Mouse (Mus musculus): ENCODE results near the gene B830017H08Rik. TPM values are rescaled to one million over a fixed set of nuclear protein-coding genes. Genes with fewer than 3 reads are reported as not detected.
A peak's percentile ranks its signal among the peaks of the same experiment; 100 is the strongest.

B830017H08Rik gene
- polyA plus RNA-seq, 1 experiment from 2014 or later, result not detected

DNA sequence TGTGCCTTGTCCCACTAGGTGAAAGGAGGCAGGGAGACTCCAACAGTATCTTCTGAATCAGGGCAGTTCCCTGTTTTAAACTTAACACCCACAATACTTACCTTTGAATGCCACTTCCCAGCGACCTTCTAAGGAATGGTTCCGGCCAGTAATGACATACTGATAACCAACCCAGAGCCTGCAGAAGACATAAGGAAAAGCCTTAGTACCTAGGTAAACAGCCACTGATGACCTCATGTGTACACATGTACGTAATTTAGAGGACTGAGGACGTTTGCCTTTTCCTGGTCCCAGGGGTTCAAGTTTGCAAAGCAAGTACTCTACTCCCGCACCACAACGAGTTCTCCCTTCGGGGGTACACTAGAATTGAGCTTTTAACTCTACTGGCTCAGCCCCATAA is 24.2 kb downstream of the B830017H08Rik start:
- no peak for DNase-seq
- H3K4me3 ChIP-seq (replicated peaks), result no peak overlapping the region
- H3K27me3 ChIP-seq, result no peaks in the 10 kb centered on the region
- H3K27ac ChIP-seq, result no peak overlapping the region
- no peaks in the 10 kb centered on the region for H3K9me3 ChIP-seq (replicated peaks)
- peaks cover 72% of the 10 kb centered on the region for H3K36me3 ChIP-seq
- ATAC-seq (ENCODE audit: low read depth), result no peak
- no peaks in the 10 kb centered on the region for H3K4me1 ChIP-seq (replicated peaks)
- WGBS (ENCODE audit: insufficient replicate concordance), result 89% methylated on average over 7 of the region's 7 CpGs
- no peak overlapping the region for H3K9ac ChIP-seq
- H3K4me2 ChIP-seq, result no peak overlapping the region

DNA sequence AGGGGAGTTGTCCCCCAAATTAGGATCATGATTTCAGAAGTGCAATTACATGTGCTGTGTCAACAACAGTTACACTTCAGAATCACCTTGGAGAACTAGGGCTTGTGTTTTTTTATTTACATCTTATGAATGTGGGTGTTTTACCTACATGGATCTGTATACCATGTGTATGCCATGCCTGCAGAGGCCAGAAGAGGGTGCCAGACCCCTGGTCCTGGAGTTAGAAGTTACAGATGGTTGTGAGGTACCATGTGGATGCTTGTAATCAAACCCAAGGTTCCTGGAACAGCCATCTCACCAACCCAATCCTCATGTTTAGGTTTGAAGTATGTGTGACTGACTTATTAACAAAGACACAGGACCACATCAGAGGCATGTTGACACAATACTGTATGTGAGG is 25.7 kb downstream of the B830017H08Rik start:
- ATAC-seq (ENCODE audit: low read depth) (0 out of 2 replicates have a peak, but pooled peaks have one; percentile 34), DNase-seq (peak; percentile 20)
- Histone ChIP-seq H3K27ac (no peak overlapping the region), H3K27me3 (no peaks in the 10 kb centered on the region), H3K9me3 (replicated peaks) (no peaks in the 10 kb centered on the region), H3K4me2 (no peak overlapping the region), H3K9ac (no peak overlapping the region), H3K36me3 (peaks cover 62% of the 10 kb centered on the region), H3K4me1 (replicated peaks) (no peaks in the 10 kb centered on the region), H3K4me3 (replicated peaks) (no peak overlapping the region)

DNA sequence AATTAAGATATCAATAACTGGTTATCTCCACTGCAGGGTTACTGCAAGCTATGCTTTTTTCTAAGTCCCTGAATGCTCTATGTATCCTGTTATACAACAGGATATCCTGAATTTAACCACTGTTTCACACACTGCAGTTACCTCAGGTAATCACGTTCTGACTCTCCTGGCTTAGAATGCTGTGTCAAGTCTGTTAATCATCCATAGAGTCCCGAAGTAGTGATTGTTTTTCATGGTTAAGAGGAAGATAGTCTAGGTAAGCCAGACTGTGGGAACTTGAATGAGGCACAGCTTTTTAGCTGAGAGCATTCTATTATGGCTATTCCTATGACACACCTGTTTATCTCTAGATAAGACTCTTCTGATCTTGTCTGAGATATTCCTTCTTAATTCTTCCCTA is 32.4 kb downstream of the B830017H08Rik start:
- H3K27ac ChIP-seq, result no peak overlapping the region
- no peak overlapping the region for H3K4me3 ChIP-seq (replicated peaks)
- H3K36me3 ChIP-seq, result peaks cover 13% of the 10 kb centered on the region
- H3K9me3 ChIP-seq (replicated peaks), result no peaks in the 10 kb centered on the region
- H3K27me3 ChIP-seq, result no peaks in the 10 kb centered on the region
- no peak for DNase-seq
- peaks cover 27% of the 10 kb centered on the region for H3K4me1 ChIP-seq (replicated peaks)
- ATAC-seq (ENCODE audit: low read depth), result no peak
- WGBS (ENCODE audit: insufficient replicate concordance), result 54% methylated on average over 2 of the region's 2 CpGs
- no peak overlapping the region for H3K4me2 ChIP-seq
- no peak overlapping the region for H3K9ac ChIP-seq

DNA sequence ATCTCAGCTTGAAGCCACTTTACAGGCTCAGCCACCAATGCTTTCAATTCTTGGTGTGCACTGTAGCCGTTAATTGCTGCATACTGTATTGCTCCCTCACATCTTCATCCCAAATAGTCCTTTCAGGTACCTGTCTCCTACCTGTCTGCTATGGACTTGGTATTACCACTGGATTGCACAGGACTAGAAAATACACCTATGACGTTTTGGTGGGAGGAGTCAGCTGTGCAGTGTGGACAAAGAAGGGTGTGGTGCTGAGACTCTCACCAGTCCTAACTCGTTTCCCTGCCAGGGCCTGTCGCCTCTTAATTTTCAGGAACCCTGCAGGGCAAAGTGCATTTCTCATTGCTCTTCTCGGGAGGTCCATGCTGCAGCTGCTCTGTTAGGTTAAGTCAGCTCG is 32.8 kb downstream of the B830017H08Rik start:
- no peak overlapping the region for H3K27ac ChIP-seq
- peaks cover 16% of the 10 kb centered on the region for H3K36me3 ChIP-seq
- no peak overlapping the region for H3K9ac ChIP-seq
- H3K4me3 ChIP-seq (replicated peaks), result no peak overlapping the region
- no peak overlapping the region for H3K4me2 ChIP-seq
- WGBS (ENCODE audit: insufficient replicate concordance), result 65% methylated on average over 6 of the region's 6 CpGs
- no peaks in the 10 kb centered on the region for H3K9me3 ChIP-seq (replicated peaks)
- DNase-seq (no peak), ATAC-seq (ENCODE audit: low read depth) (no peak)
- peaks cover 31% of the 10 kb centered on the region for H3K4me1 ChIP-seq (replicated peaks)
- H3K27me3 ChIP-seq, result no peaks in the 10 kb centered on the region

DNA sequence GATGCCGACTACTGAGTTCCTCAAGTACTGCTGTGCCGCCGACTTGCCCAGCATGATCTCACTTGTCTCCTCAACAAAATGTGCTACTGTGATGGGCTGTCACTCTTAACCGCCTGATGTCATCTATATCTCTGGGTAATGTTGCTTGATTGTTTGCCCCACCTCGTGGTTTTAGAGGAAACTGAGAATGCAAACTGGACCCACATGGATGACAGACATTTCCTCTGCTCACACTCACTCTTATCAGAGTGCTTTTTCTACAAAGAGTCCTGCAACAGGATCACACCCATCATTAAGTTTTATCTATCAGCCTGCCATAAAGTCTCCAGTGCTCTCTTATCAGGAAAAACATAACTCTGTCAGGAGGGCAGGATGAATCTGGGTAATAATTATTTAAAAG is 38.3 kb downstream of the B830017H08Rik start:
- H3K27me3 ChIP-seq, result no peaks in the 10 kb centered on the region
- no peaks in the 10 kb centered on the region for H3K9me3 ChIP-seq (replicated peaks)
- ATAC-seq (ENCODE audit: low read depth) (peak; percentile 81), DNase-seq (peak; percentile 28)
- H3K27ac ChIP-seq, result peak overlapping the region; percentile 47
- peak overlapping the region; percentile 9; the same call in 1 of the 2 replicates for H3K4me2 ChIP-seq
- H3K9ac ChIP-seq, result peak overlapping the region; percentile 39; the same call in 1 of the 2 replicates
- WGBS (ENCODE audit: insufficient replicate concordance), result 27% methylated on average over 5 of the region's 5 CpGs
- H3K4me3 ChIP-seq (replicated peaks), result no peak overlapping the region
- H3K4me1 ChIP-seq (replicated peaks), result peaks cover 68% of the 10 kb centered on the region
- H3K36me3 ChIP-seq, result peaks cover 26% of the 10 kb centered on the region

DNA sequence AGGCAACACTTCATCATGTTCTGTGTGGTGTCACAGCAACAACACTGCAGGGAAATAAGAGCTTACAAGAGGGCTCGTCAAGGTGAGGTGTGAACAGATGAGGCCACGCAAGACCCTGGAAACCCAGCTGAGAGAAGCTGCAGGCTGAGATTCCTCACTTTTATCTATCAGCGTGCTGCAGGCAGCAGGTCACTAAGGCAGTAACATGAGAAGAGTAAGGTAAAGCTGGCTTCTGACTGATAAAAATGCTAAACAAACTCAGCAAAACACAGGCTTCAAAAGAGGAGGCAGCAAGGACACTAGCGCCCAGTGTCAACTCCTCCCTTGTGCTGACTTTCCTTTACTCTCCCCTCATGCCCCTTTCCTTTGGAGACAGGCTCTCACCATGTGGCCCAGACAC is 40.1 kb downstream of the B830017H08Rik start:
- H3K4me3 ChIP-seq (replicated peaks), result no peak overlapping the region
- no peaks in the 10 kb centered on the region for H3K27me3 ChIP-seq
- WGBS (ENCODE audit: insufficient replicate concordance), result 14% methylated on average over 4 of the region's 4 CpGs
- DNase-seq (peak; percentile 38), ATAC-seq (ENCODE audit: low read depth) (peak; percentile 66)
- peaks cover 35% of the 10 kb centered on the region for H3K36me3 ChIP-seq
- 0 out of 2 replicates have a peak overlapping the region, but pooled peaks have one; percentile 6 for H3K27ac ChIP-seq
- no peaks in the 10 kb centered on the region for H3K9me3 ChIP-seq (replicated peaks)
- H3K4me1 ChIP-seq (replicated peaks), result peaks cover 71% of the 10 kb centered on the region
- H3K4me2 ChIP-seq, result peak overlapping the region; percentile 3; the same call in 1 of the 2 replicates
- 0 out of 2 replicates have a peak overlapping the region, but pooled peaks have one; percentile 30 for H3K9ac ChIP-seq

DNA sequence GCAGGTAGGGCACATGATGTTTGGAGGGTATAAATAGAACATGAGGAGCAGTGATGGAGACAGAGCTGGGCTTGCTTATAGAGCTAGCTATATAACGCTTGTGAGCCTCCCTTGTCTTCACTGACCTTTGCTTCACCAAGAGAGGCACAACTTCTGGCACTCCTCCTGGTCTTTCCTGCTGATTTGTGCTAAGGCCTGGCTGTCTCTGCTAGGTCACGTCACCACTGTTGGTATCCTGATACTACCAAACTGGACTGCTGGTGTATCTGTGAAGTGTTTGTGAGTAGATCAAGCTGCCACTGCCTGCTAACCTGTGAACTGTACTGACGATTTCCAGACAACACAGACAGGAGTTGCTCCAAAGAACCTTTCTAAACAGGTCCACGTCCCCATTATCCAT is 42.3 kb downstream of the B830017H08Rik start:
- H3K4me1 ChIP-seq (replicated peaks), result peaks cover 58% of the 10 kb centered on the region
- WGBS (ENCODE audit: insufficient replicate concordance), result 72% methylated on average over 4 of the region's 4 CpGs
- ATAC-seq (ENCODE audit: low read depth) (no peak), DNase-seq (no peak)
- H3K36me3 ChIP-seq, result peaks cover 41% of the 10 kb centered on the region
- no peaks in the 10 kb centered on the region for H3K9me3 ChIP-seq (replicated peaks)
- H3K4me3 ChIP-seq (replicated peaks), result no peak overlapping the region
- H3K27ac ChIP-seq, result no peak overlapping the region
- H3K4me2 ChIP-seq, result no peak overlapping the region
- H3K27me3 ChIP-seq, result no peaks in the 10 kb centered on the region
- no peak overlapping the region for H3K9ac ChIP-seq

DNA sequence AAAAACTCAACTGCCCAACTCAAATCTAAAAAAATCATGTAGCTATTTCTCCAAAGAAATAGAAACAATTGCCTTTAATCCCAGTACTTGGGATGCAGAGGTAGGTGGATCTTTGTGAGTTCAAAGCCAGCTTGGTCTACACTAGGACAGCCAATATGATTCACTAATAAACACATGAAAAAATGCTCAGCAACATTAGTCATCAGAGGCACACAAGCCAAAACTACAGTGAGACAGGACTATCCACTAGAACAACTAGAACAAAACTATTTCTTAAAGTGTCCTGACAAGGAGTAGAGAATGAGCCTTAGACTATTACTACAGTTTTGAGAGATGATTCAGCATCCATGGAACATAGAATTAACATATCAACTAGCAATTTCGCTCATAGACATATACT is 43.2 kb downstream of the B830017H08Rik start:
- Histone ChIP-seq H3K9ac (no peak overlapping the region), H3K4me3 (replicated peaks) (no peak overlapping the region), H3K27ac (no peak overlapping the region), H3K36me3 (peaks cover 37% of the 10 kb centered on the region), H3K4me1 (replicated peaks) (peaks cover 57% of the 10 kb centered on the region), H3K27me3 (no peaks in the 10 kb centered on the region), H3K4me2 (no peak overlapping the region), H3K9me3 (replicated peaks) (no peaks in the 10 kb centered on the region)
- ATAC-seq (ENCODE audit: low read depth) (no peak), DNase-seq (no peak)
- WGBS (ENCODE audit: insufficient replicate concordance), result 83% methylated on average over 1 of the region's 1 CpGs

DNA sequence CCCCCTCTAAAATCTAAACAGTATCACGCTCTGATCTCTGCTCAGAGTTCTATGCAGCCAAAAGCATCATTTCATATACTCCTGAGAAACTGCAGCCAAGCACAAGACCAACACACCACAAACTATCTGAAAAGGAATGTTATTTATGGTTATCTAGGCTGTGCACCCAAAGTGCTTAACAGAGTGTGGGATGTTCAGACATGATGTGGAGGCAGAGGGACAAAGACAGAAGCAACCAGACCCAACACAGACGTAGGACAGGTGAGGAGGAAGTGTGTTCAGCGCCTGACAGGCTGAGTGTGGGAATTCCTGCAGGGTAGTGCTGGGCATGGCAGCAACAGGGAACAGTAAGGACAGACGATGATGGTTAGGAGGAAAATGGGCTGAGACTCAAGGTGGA is 46.6 kb downstream of the B830017H08Rik start:
- DNase-seq (no peak), ATAC-seq (ENCODE audit: low read depth) (no peak)
- Histone ChIP-seq H3K4me1 (replicated peaks) (peaks cover 43% of the 10 kb centered on the region), H3K4me2 (no peak overlapping the region), H3K27me3 (no peaks in the 10 kb centered on the region), H3K9me3 (replicated peaks) (no peaks in the 10 kb centered on the region), H3K36me3 (peaks cover 39% of the 10 kb centered on the region), H3K4me3 (replicated peaks) (no peak overlapping the region), H3K27ac (no peak overlapping the region), H3K9ac (no peak overlapping the region)
- 82% methylated on average over 4 of the region's 4 CpGs for WGBS (ENCODE audit: insufficient replicate concordance)

DNA sequence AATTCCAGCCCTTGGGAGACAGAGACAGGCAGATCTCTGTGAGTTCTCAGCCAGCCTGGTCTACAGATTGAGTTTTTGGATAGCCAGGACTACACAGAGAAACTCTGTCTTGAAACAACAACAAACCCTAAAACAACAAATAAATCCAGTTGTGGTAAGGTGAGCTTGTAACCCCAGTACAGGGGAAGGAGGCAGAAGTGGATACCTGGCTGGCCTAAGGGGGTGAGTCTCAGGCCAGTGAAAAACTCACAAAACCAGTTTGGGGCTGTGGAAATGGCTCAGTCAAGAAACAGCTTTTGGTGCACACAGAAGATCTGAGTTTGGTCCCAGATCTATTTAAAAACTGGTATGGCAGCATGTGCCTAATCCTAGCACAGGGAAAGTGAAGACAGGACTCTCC is 49.3 kb downstream of the B830017H08Rik start:
- H3K4me3 ChIP-seq (replicated peaks), result no peak overlapping the region
- H3K9me3 ChIP-seq (replicated peaks), result no peaks in the 10 kb centered on the region
- DNase-seq (no peak), ATAC-seq (ENCODE audit: low read depth) (no peak)
- peaks cover 47% of the 10 kb centered on the region for H3K4me1 ChIP-seq (replicated peaks)
- peaks cover 39% of the 10 kb centered on the region for H3K36me3 ChIP-seq
- H3K4me2 ChIP-seq, result no peak overlapping the region
- no peak overlapping the region for H3K9ac ChIP-seq
- no peak overlapping the region for H3K27ac ChIP-seq
- H3K27me3 ChIP-seq, result no peaks in the 10 kb centered on the region

DNA sequence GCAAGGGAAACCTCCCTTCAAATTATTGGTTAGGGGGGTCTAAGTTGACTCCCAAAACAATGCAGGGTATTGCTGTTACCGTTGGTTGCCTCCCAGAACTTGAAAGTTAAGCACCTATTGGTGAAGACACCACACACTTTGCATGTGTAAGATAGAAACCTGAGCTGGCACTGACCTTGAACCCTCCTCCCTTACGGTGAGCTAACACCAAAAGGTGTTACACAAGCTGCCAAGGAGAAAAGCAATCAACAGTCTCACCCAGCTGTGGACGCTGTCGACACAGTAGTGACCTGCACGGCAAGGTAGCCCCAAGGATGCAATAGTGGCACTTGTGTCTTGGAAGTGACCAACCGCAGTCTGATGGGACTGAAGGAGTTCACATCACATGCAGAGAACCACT is 51.2 kb downstream of the B830017H08Rik start:
- no peak overlapping the region for H3K4me3 ChIP-seq (replicated peaks)
- 75% methylated on average over 6 of the region's 6 CpGs for WGBS (ENCODE audit: insufficient replicate concordance)
- no peak overlapping the region for H3K27ac ChIP-seq
- DNase-seq (no peak), ATAC-seq (ENCODE audit: low read depth) (no peak)
- no peak overlapping the region for H3K9ac ChIP-seq
- peaks cover 41% of the 10 kb centered on the region for H3K4me1 ChIP-seq (replicated peaks)
- no peaks in the 10 kb centered on the region for H3K27me3 ChIP-seq
- peaks cover 25% of the 10 kb centered on the region for H3K36me3 ChIP-seq
- no peak overlapping the region for H3K4me2 ChIP-seq
- no peaks in the 10 kb centered on the region for H3K9me3 ChIP-seq (replicated peaks)
